Mouse (Mus musculus) thymus, postnatal 10 days (tissue): ENCODE measurements around the gene Tpbpa.
"Not testable (repeated sequence)": the region's sequence is repeated elsewhere in the genome, so short reads cannot be mapped to it uniquely, and the experiment has no call there.

Experiments used
- DNase-seq, 2 experiments: peaks; one replicate each; pipeline ENCODE4 v3.0.0; 2021; ENCODE audit warnings: low spot score in 2 of 2

Tpbpa gene

GRCm38 (mm10) chr13:60941884-60942283 is at the start of gene Tpbpa:
Gene Tpbpa, minus strand, starts transcription at chr13:60941984.
- DNase-seq, result not testable (repeated sequence)

- DNase-seq, result not testable (repeated sequence)
Observed at GRCm38 (mm10) chr13:60986915-60987314, 45.1 kb upstream of the Tpbpa start.

GRCm38 (mm10) chr13:60972319-60972718 is 30.5 kb upstream of the Tpbpa start:
- not testable (repeated sequence) for DNase-seq

GRCm38 (mm10) chr13:60963985-60964384 is 22.2 kb upstream of the Tpbpa start:
- not testable (repeated sequence) for DNase-seq

- DNase-seq, result no peak
Observed at GRCm38 (mm10) chr13:60961706-60962105, 19.9 kb upstream of the Tpbpa start.

GRCm38 (mm10) chr13:60936500-60936901 is 5.3 kb downstream of the Tpbpa start, which contains the start of the genes Gm49391 and Ctla2a:
Gene Gm49391, minus strand, starts transcription at chr13:60936571.
Gene Ctla2a, minus strand, starts transcription at chr13:60936625.
- DNase-seq, result no peak

GRCm38 (mm10) chr13:60935490-60935889 is 6.3 kb downstream of the Tpbpa start, which contains the start of gene Gm49393:
Gene Gm49393, minus strand, starts transcription at chr13:60935590.
- DNase-seq, result not testable (repeated sequence)

- not testable (repeated sequence) for DNase-seq
Observed at GRCm38 (mm10) chr13:60904780-60905179, 37.0 kb downstream of the Tpbpa start, which contains the start of gene Tpbpb. Gene Tpbpb, minus strand, starts transcription at chr13:60904880.

GRCm38 (mm10) chr13:60897328-60897727 is 44.5 kb downstream of the Tpbpa start, which contains the start of gene Ctla2b:
Gene Ctla2b, minus strand, starts transcription at chr13:60897447.
- DNase-seq, result no peak

GRCm38 (mm10) chr13:60896794-60897193 is 45.0 kb downstream of the Tpbpa start, which contains the start of gene Gm49392:
Gene Gm49392, minus strand, starts transcription at chr13:60896894.
- DNase-seq, result not testable (repeated sequence)

- no peak for DNase-seq
Observed at GRCm38 (mm10) chr13:60895406-60896160, 46.2 kb downstream of the Tpbpa start.

GRCm38 (mm10) chr13:60892301-60892700 is 49.5 kb downstream of the Tpbpa start:
- DNase-seq, result no peak
